Mouse (Mus musculus): ENCODE measurements around the gene Adra1b.

The Adra1b gene

GRCm38 (mm10) chr11:43930191-43930590, 29.2 kb upstream of the Adra1b start:
- no peaks in the 10 kb centered on the region for H3K36me3 ChIP-seq (ENCODE audit: insufficient read depth, low read length)
- H3K27me3 ChIP-seq (ENCODE audit: insufficient read depth, low read length): no peaks in the 10 kb centered on the region
- no peaks in the 10 kb centered on the region for H3K9me3 ChIP-seq (ENCODE audit: low read length)
- TF ChIP-seq NANOG (IDR thresholded peaks at IDR 0.05; ENCODE audit: borderline replicate concordance, low read length) (no peak), CTCF (conservative IDR thresholded peaks at IDR 0.05; ENCODE audit: low read length) (no peak), POU5F1 (IDR thresholded peaks at IDR 0.05; ENCODE audit: borderline replicate concordance, low read length) (no peak)
- H3K4me1 ChIP-seq (replicated peaks; ENCODE audit: low read depth, low read length): peaks cover 7% of the 10 kb centered on the region; the same call in 1 of the 2 replicates
- H3K4me3 ChIP-seq (replicated peaks; ENCODE audit: low read length): no peak overlapping the region

GRCm38 (mm10) chr11:43929706-43930105, 28.7 kb upstream of the Adra1b start:
- Histone ChIP-seq H3K9me3 (ENCODE audit: low read length) (no peaks in the 10 kb centered on the region), H3K36me3 (ENCODE audit: insufficient read depth, low read length) (no peaks in the 10 kb centered on the region), H3K4me1 (replicated peaks; ENCODE audit: low read depth, low read length) (peaks cover 7% of the 10 kb centered on the region; the same call in 1 of the 2 replicates), H3K4me3 (replicated peaks; ENCODE audit: low read length) (no peak overlapping the region), H3K27me3 (ENCODE audit: insufficient read depth, low read length) (no peaks in the 10 kb centered on the region)
- TF ChIP-seq CTCF (conservative IDR thresholded peaks at IDR 0.05; ENCODE audit: low read length) (no peak), NANOG (IDR thresholded peaks at IDR 0.05; ENCODE audit: borderline replicate concordance, low read length) (no peak), POU5F1 (IDR thresholded peaks at IDR 0.05; ENCODE audit: borderline replicate concordance, low read length) (no peak)

DNA sequence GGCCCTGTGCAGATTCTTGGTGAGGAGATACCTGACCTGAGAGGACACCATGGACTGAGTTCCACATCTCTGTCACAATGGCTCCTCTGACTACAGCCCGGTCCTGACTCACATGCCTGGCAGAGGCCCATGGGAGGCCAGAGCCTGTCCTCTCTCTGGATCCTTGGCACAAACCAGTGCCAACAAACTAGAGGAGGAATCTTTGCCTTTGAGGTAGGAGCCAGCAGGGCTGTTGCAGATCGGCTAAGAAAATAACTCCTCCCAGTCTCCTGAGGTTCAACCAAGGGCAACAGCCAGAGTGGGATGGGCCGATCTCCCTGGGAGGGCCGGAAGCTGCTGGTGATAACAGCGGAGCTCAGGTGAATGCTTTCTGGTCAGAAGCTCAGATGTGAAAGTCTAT, 28.2 kb upstream of the Adra1b start:
- TF ChIP-seq CTCF (conservative IDR thresholded peaks at IDR 0.05; ENCODE audit: low read length): no peak
- TF ChIP-seq POU5F1 (IDR thresholded peaks at IDR 0.05; ENCODE audit: borderline replicate concordance, low read length): no peak
- H3K36me3 ChIP-seq (ENCODE audit: insufficient read depth, low read length): no peaks in the 10 kb centered on the region
- no peaks in the 10 kb centered on the region for H3K27me3 ChIP-seq (ENCODE audit: insufficient read depth, low read length)
- no peaks in the 10 kb centered on the region for H3K9me3 ChIP-seq (ENCODE audit: low read length)
- H3K4me3 ChIP-seq (replicated peaks; ENCODE audit: low read length): no peak overlapping the region
- H3K4me1 ChIP-seq (replicated peaks; ENCODE audit: low read depth, low read length): peaks cover 7% of the 10 kb centered on the region; the same call in 1 of the 2 replicates

GRCm38 (mm10) chr11:43927133-43927815, 26.3 kb upstream of the Adra1b start:
- TF ChIP-seq CTCF (conservative IDR thresholded peaks at IDR 0.05; ENCODE audit: low read length) (no peak), POU5F1 (IDR thresholded peaks at IDR 0.05; ENCODE audit: borderline replicate concordance, low read length) (no peak)
- Histone ChIP-seq H3K4me3 (replicated peaks; ENCODE audit: low read length) (no peak overlapping the region), H3K36me3 (ENCODE audit: insufficient read depth, low read length) (no peaks in the 10 kb centered on the region), H3K9me3 (ENCODE audit: low read length) (no peaks in the 10 kb centered on the region), H3K4me1 (replicated peaks; ENCODE audit: low read depth, low read length) (peaks cover 7% of the 10 kb centered on the region; the same call in 1 of the 2 replicates), H3K27me3 (ENCODE audit: insufficient read depth, low read length) (no peaks in the 10 kb centered on the region)

GRCm38 (mm10) chr11:43926163-43926562, 25.2 kb upstream of the Adra1b start:
- H3K9me3 ChIP-seq (ENCODE audit: low read length): no peaks in the 10 kb centered on the region
- TF ChIP-seq CTCF (conservative IDR thresholded peaks at IDR 0.05; ENCODE audit: low read length) (no peak), POU5F1 (IDR thresholded peaks at IDR 0.05; ENCODE audit: borderline replicate concordance, low read length) (no peak), NANOG (IDR thresholded peaks at IDR 0.05; ENCODE audit: borderline replicate concordance, low read length) (no peak)
- H3K36me3 ChIP-seq (ENCODE audit: insufficient read depth, low read length): no peaks in the 10 kb centered on the region
- no peak overlapping the region for H3K4me3 ChIP-seq (replicated peaks; ENCODE audit: low read length)
- peaks cover 7% of the 10 kb centered on the region; the same call in 1 of the 2 replicates for H3K4me1 ChIP-seq (replicated peaks; ENCODE audit: low read depth, low read length)
- H3K27me3 ChIP-seq (ENCODE audit: insufficient read depth, low read length): no peaks in the 10 kb centered on the region

GRCm38 (mm10) chr11:43925584-43925983, 24.6 kb upstream of the Adra1b start:
- Histone ChIP-seq H3K4me3 (replicated peaks; ENCODE audit: low read length) (no peak overlapping the region), H3K27me3 (ENCODE audit: insufficient read depth, low read length) (no peaks in the 10 kb centered on the region), H3K9me3 (ENCODE audit: low read length) (no peaks in the 10 kb centered on the region), H3K4me1 (replicated peaks; ENCODE audit: low read depth, low read length) (peaks cover 7% of the 10 kb centered on the region; the same call in 1 of the 2 replicates), H3K36me3 (ENCODE audit: insufficient read depth, low read length) (no peaks in the 10 kb centered on the region)
- TF ChIP-seq POU5F1 (IDR thresholded peaks at IDR 0.05; ENCODE audit: borderline replicate concordance, low read length): no peak
- TF ChIP-seq CTCF (conservative IDR thresholded peaks at IDR 0.05; ENCODE audit: low read length): no peak
- no peak for TF ChIP-seq NANOG (IDR thresholded peaks at IDR 0.05; ENCODE audit: borderline replicate concordance, low read length)

DNA sequence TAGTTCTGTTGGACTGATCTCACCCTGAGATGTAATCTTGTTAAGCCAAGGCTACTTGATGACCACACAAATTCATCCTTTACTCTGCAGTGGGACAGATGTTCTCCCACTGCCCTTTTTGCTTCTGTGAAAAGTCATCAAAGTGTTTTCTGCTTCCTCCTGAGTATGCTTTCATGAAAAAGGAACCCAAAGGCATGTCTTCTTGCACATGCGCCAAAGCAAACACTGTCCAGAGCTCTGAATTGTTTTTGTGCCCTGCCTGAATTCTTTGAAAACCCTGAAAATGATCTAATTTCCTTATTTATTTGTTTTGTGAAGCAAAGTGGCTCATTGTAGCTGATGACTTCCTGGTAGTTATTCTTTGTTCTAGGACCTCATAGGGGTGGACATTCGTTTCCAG, 20.7 kb upstream of the Adra1b start:
- Histone ChIP-seq H3K4me3 (replicated peaks; ENCODE audit: low read length) (no peak overlapping the region), H3K9me3 (ENCODE audit: low read length) (no peaks in the 10 kb centered on the region), H3K36me3 (ENCODE audit: insufficient read depth, low read length) (no peaks in the 10 kb centered on the region), H3K4me1 (replicated peaks; ENCODE audit: low read depth, low read length) (no peaks in the 10 kb centered on the region), H3K27me3 (ENCODE audit: insufficient read depth, low read length) (no peaks in the 10 kb centered on the region)
- no peak for TF ChIP-seq NANOG (IDR thresholded peaks at IDR 0.05; ENCODE audit: borderline replicate concordance, low read length)
- no peak for TF ChIP-seq POU5F1 (IDR thresholded peaks at IDR 0.05; ENCODE audit: borderline replicate concordance, low read length)
- TF ChIP-seq CTCF (conservative IDR thresholded peaks at IDR 0.05; ENCODE audit: low read length): no peak

DNA sequence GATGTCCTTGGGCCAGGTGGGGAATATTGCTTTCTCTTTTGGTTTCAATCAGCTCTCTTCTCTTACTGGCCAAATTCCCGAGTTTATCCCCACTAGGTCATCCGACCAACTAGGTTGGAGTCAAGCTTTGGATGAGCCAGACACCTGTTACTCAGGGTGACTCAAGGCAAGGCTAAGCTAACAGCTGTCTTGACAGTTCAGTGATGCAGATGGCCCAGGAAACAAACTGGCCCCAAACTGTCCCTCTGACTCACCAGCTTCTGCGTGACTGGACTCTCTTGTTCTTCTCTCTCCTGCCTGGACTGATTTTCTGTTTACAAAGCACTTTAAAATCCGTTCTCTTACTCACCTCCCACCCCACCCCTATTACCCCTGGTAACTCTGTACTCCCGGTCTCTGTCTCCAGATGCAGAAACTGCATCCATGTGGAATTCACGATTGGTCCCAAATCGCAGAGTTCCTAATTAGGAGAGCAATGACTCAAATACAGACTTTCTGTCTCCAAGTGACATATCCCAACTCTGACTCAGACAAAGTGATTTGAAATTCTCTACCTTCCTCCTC, 18.6 kb upstream of the Adra1b start:
- H3K4me1 ChIP-seq (replicated peaks; ENCODE audit: low read depth, low read length): no peaks in the 10 kb centered on the region
- H3K9me3 ChIP-seq (ENCODE audit: low read length): no peaks in the 10 kb centered on the region
- no peaks in the 10 kb centered on the region for H3K27me3 ChIP-seq (ENCODE audit: insufficient read depth, low read length)
- H3K4me3 ChIP-seq (replicated peaks; ENCODE audit: low read length): no peak overlapping the region
- no peak for TF ChIP-seq POU5F1 (IDR thresholded peaks at IDR 0.05; ENCODE audit: borderline replicate concordance, low read length)
- TF ChIP-seq NANOG (IDR thresholded peaks at IDR 0.05; ENCODE audit: borderline replicate concordance, low read length): no peak
- no peak for TF ChIP-seq CTCF (conservative IDR thresholded peaks at IDR 0.05; ENCODE audit: low read length)
- H3K36me3 ChIP-seq (ENCODE audit: insufficient read depth, low read length): no peaks in the 10 kb centered on the region

Measured in E14TG2a.4 (cell line).